Mouse (Mus musculus) thymus, adult 2 months (tissue): Measurements from ENCODE around the gene Idh2. TPM values are rescaled to one million over a fixed set of nuclear protein-coding genes. Genes with fewer than 3 reads are reported as not detected.

ENCODE experiments used
- DNase-seq: peaks from one replicate; pipeline ENCODE4 v3.0.0; 2021
- H3K27ac ChIP-seq: fragments of 200-500 bp; 2 replicates; pipeline ENCODE4 v1.5.1; 2012; ENCODE audit warnings: low read length, control low read depth; ENCODE audit not compliant: control insufficient read depth, insufficient read depth
- H3K27me3 ChIP-seq: fragments of 200-500 bp; 2 replicates; pipeline ENCODE4 v1.6.1; 2012; ENCODE audit warnings: mild to moderate bottlenecking, low read length, moderate library complexity, mixed read lengths; ENCODE audit not compliant: control insufficient read depth, insufficient read depth
- H3K36me3 ChIP-seq: fragments of 200-500 bp; 2 replicates; pipeline ENCODE4 v1.6.1; 2012; ENCODE audit warnings: mild to moderate bottlenecking, low read length, moderate library complexity; ENCODE audit not compliant: control insufficient read depth, insufficient read depth
- H3K4me1 ChIP-seq: fragments of 200-500 bp; replicated peaks from 2 replicates; pipeline ENCODE4 v1.6.1; 2012; ENCODE audit warnings: low read length; ENCODE audit not compliant: control insufficient read depth, insufficient read depth
- H3K4me3 ChIP-seq: fragments of 200-500 bp; 2 replicates; pipeline ENCODE4 v1.5.1; 2012; ENCODE audit warnings: mild to moderate bottlenecking, low read length, control low read depth, moderate library complexity; ENCODE audit not compliant: control insufficient read depth, insufficient read depth
- CTCF ChIP-seq: fragments of 200-500 bp; IDR thresholded peaks from 2 replicates; pipeline ENCODE4 v1.5.1; 2012; ENCODE audit warnings: mild to moderate bottlenecking, control low read depth, low read length, moderate library complexity, borderline replicate concordance; ENCODE audit not compliant: control insufficient read depth, poor library complexity, insufficient read depth; ENCODE audit errors: extremely low read depth
- POLR2A ChIP-seq: fragments of 200-500 bp; IDR thresholded peaks from 2 replicates; pipeline ENCODE4 v1.6.1; 2012; ENCODE audit warnings: mild to moderate bottlenecking, low read length, control low read depth, moderate library complexity; ENCODE audit not compliant: control insufficient read depth, poor library complexity, insufficient read depth; ENCODE audit errors: extremely low read depth
- WGBS: fragments of 180-500 bp; shearing (Covaris S2); methylation state at CpG from one replicate; pipeline ENCODE4 v1.1.7; 2018; 5-methylcytosine and 5-hydroxymethylcytosine counted together
- polyA plus RNA-seq: library from polyadenylated mRNA; depleted of rRNA; stranded (reverse); fragments of >200 nt; gene quantifications from 2 replicates; pipeline ENCODE4 v1.2.3, GENCODE M21; 2012

The Idh2 gene
- polyA plus RNA-seq, 1 experiment: 225 TPM

- TF ChIP-seq CTCF (0 out of 2 replicates have a peak, but pooled peaks have one; percentile 51), POLR2A (no peak)
- WGBS: under 1% methylated on average over 52 of the region's 52 CpGs
- H3K4me1 ChIP-seq: peaks cover 17% of the 10 kb centered on the region
- H3K36me3 ChIP-seq: no peaks in the 10 kb centered on the region
- DNase-seq: no peak
- peak overlapping the region; percentile 89 for H3K4me3 ChIP-seq
- peak overlapping the region; percentile 6; the same call in 1 of the 2 replicates for H3K27ac ChIP-seq
- no peaks in the 10 kb centered on the region for H3K27me3 ChIP-seq
These were observed 555 bp downstream of the Idh2 start for GRCm38 (mm10) chr7:80114451-80115223.

- WGBS: 11% methylated on average over 10 of the region's 10 CpGs
- no peaks in the 10 kb centered on the region for H3K27me3 ChIP-seq
- H3K4me3 ChIP-seq: peak overlapping the region; percentile 89
- DNase-seq: peak; percentile 16
- H3K27ac ChIP-seq: no peak overlapping the region
- H3K4me1 ChIP-seq: peaks cover 22% of the 10 kb centered on the region
- no peaks in the 10 kb centered on the region for H3K36me3 ChIP-seq
- no peak for TF ChIP-seq CTCF
- no peak for TF ChIP-seq POLR2A
These were observed 1.2 kb downstream of the Idh2 start for GRCm38 (mm10) chr7:80113989-80114388.

GRCm38 (mm10) chr7:80111066-80112045 lies 3.8 kb downstream of the Idh2 start:
- H3K27me3 ChIP-seq: no peaks in the 10 kb centered on the region
- peaks cover 26% of the 10 kb centered on the region for H3K4me1 ChIP-seq
- H3K27ac ChIP-seq: no peak overlapping the region
- 88% methylated on average over 9 of the region's 9 CpGs for WGBS
- DNase-seq: no peak
- no peaks in the 10 kb centered on the region for H3K36me3 ChIP-seq
- TF ChIP-seq POLR2A (no peak), CTCF (no peak)
- no peak overlapping the region for H3K4me3 ChIP-seq

- Histone ChIP-seq H3K36me3 (no peaks in the 10 kb centered on the region; the same call in 1 of the 2 replicates), H3K27me3 (no peaks in the 10 kb centered on the region), H3K27ac (no peak overlapping the region), H3K4me3 (no peak overlapping the region), H3K4me1 (peaks cover 24% of the 10 kb centered on the region)
- 100% methylated on average over 1 of the region's 1 CpGs for WGBS
- DNase-seq: no peak
- no peak for TF ChIP-seq CTCF
- no peak for TF ChIP-seq POLR2A
These were observed 8.8 kb downstream of the Idh2 start for GRCm38 (mm10) chr7:80106441-80106840.

- WGBS: 98% methylated on average over 4 of the region's 4 CpGs
- Histone ChIP-seq H3K4me3 (no peak overlapping the region), H3K27ac (no peak overlapping the region), H3K4me1 (peaks cover 24% of the 10 kb centered on the region), H3K36me3 (no peaks in the 10 kb centered on the region; the same call in 1 of the 2 replicates), H3K27me3 (no peaks in the 10 kb centered on the region)
- no peak for DNase-seq
- TF ChIP-seq CTCF (no peak), POLR2A (no peak)
These were observed 9.4 kb downstream of the Idh2 start for GRCm38 (mm10) chr7:80105637-80106390.
